Mouse (Mus musculus) kidney, postnatal 36 days (tissue): ENCODE data around the gene Dtx4.
A peak's percentile ranks its signal among the peaks of the same experiment; 100 is the strongest.
"Not testable (repeated sequence)": the region's sequence is repeated elsewhere in the genome, so short reads cannot be mapped to it uniquely, and the experiment has no call there.

Experiments used
- DNase-seq, 2 experiments: peaks; one replicate each; pipeline ENCODE4 v3.0.0; 2021 to 2022; ENCODE audit warnings: mixed read lengths in 2 of 2

Gene Dtx4

GRCm38 (mm10) chr19:12501370-12502347, at the start of gene Dtx4:
TSS of gene Dtx4 (minus strand) at chr19:12501454.
- peak; percentile 96 to 98 for DNase-seq

DNA sequence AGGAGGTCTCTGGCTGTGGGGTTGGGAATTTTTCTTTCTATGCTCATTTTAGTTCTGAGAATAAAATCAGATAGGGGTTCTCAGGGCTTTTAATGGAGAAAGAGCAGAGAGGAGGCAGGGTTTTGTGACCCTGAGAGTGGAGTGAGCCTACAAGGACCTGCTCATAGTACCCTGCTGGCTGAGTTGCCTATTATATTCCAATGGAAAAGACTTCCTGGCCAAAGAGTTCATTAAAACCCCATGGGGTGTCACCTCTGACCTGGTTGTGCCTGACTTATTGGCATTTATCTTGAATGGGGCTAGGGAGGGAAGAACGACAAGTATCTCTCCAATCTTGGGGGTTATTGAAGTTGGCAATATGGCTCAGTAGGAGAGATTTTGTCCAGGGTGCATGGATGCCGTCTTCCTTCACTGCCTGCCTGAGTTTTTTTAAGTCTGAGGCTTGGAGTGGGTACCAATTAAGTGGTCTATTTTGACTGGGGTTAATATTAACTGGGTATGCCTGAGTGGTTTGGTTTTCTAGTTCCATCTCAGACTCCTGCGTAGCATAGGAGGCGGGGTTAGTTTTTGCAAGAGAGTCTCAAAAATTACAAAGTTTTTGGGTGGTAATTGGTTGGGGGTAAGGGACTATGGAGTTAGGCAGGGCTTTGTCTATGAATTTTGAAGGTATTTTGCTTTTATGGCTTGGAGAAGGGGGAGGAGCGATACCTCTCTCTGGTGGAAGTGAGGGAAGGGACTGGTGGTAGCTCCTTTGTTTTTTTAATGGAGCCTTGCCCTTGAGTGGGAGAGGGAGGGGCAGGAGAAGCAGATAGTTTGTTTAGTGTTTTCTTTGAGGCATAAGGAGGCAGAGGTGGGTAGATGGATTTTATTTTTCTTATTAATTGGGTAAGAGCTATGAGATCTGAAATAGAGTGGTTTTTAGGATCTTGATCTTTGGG, 49.0 kb upstream of the Dtx4 start:
- DNase-seq = peak; percentile 40 to 42

DNA sequence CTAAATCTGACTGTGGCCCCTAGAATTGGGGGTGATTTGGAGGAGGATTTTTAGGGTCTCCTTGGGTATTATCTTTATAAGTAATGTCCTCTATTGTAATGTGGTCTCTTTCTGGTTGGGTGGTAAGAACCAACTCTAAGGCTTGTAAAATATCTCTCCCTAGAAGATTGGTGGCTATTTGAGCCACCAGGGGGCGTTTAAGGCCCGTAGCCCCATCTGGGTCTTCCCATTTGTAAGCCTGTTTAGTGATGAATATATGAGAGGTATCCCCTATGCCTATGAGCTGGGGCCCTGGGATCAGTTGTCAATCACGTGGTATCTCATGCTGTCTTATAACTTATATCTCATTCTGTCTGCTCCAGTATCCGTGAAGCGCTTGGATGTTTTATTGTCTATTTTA, 47.9 kb upstream of the Dtx4 start:
- DNase-seq = peak; percentile 7 to 68

GRCm38 (mm10) chr19:12545440-12545839, 44.2 kb upstream of the Dtx4 start, which contains the start of gene Fam111a:
TSS of gene Fam111a (plus strand) at chr19:12545740.
- not testable (repeated sequence) for DNase-seq

- DNase-seq = no peak
These were observed 40.4 kb upstream of the Dtx4 start for GRCm38 (mm10) chr19:12541644-12542043.

- DNase-seq = no peak
These were observed 39.5 kb upstream of the Dtx4 start for GRCm38 (mm10) chr19:12540727-12541126.

GRCm38 (mm10) chr19:12539975-12540374, 38.7 kb upstream of the Dtx4 start:
- no peak for DNase-seq

DNA sequence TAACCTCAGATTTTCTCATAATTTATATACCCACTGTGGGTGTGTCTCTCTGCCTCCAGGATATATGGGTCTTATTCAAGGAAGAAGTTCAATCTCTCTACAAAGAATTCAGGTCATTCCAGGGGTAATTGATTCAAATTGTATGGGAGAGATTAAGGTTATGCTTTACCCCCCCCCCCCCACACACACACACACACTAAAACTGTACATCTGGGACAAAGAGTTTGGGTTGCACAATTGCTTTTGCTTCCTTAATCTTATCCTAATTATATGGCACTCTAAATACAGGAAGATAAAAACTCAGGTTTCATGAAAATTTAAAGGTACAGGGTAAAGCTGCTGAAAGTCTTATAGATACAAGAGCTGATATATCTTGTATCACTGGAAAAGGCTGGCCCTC, 35.9 kb upstream of the Dtx4 start:
- DNase-seq = no peak

DNA sequence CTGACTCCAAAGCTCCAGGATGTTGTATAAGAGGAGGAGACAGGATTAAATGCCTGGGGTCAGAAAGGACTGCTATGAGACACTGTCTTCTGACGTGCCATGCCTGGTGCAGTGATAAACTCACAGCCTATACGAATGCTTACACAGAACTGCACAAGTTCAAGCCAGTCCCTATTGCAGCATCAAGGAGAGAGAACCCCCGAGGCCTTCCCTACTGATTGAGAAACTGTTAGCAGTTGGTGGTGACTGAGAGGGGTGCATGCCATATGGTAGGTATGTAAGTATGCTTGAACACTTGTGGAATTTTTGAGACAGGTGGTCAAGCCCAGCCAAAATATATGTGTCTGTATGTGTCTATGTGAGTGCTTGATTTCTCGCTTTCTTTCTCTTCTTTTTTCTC, 22.1 kb upstream of the Dtx4 start:
- DNase-seq = no peak

- no peak for DNase-seq
These were observed 17.3 kb upstream of the Dtx4 start for GRCm38 (mm10) chr19:12518541-12518890.

- DNase-seq = peak; percentile 66 to 69
These were observed 16.7 kb upstream of the Dtx4 start for GRCm38 (mm10) chr19:12517671-12518540.

- no peak for DNase-seq
These were observed 13.4 kb upstream of the Dtx4 start for GRCm38 (mm10) chr19:12514621-12515020.

GRCm38 (mm10) chr19:12502756-12503155, 1.5 kb upstream of the Dtx4 start:
- no peak for DNase-seq

- DNase-seq = peak in 1 of 2 experiments; percentile 64
These were observed 358 bp downstream of the Dtx4 start for GRCm38 (mm10) chr19:12500881-12501311.

- DNase-seq = peak in 1 of 2 experiments; percentile 40
These were observed 1.1 kb downstream of the Dtx4 start for GRCm38 (mm10) chr19:12500124-12500523.

DNA sequence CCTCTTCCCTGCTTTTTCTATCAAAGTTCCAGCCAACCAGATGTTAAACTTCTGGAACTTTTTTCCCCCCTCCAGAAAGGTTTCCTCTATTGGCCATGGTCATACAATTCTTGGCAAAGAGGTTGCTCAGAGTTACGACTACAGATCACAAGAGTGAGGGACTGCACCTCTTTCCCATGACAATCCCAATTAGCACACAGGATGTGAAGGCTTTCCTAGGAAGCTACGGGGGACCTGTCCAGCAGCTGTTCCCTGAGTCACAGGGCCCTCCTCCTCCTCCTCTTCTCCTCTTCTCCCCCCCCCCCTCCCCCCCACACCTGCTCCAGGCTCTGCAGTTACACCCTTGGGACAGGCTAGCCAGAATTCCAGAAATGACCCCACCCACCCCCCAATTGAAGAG, 1.8 kb downstream of the Dtx4 start:
- DNase-seq = no peak

DNA sequence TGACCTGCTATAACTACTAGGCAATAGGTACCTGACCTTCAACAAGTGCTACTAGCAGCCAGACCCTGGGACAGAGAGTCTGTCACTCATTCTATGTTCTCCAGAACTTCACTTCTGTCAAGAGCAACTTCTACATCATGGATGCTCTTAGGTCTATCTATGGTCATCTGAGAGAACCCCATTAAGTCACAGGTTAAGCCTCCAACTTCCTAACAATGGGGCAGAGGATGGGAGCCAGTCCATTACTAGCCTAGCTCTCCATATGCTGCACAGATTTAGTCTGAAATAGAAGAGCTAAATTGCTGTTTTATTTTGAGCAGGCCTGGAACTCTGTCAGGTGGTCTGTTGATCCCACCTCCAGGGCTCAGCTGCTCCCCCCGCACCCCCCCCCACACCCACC, 2.3 kb downstream of the Dtx4 start:
- DNase-seq = no peak

- DNase-seq = no peak
These were observed 2.9 kb downstream of the Dtx4 start for GRCm38 (mm10) chr19:12498321-12498720.

DNA sequence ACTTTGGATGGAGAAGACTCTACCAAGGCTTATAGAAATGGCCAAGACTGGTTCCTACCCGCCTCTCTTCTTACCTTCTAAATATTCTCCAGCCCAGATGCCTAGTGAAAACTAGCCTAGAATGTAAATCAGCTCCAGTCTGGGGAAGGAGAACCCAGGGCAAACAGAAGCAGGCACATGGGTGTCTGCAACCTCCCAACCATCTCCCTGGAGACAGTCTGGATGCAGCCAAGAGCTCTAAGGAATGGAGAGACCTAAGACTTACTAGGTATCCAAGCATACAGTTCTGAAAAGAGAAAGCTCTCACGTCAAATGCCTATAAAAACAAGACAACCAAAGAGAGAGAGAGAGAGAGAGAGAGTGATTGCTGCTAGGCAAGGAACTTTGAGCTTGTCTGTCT, 3.3 kb downstream of the Dtx4 start:
- DNase-seq = no peak

- DNase-seq = no peak
These were observed 5.0 kb downstream of the Dtx4 start for GRCm38 (mm10) chr19:12496241-12496640.

- DNase-seq = no peak
These were observed 6.2 kb downstream of the Dtx4 start for GRCm38 (mm10) chr19:12494972-12495535.

DNA sequence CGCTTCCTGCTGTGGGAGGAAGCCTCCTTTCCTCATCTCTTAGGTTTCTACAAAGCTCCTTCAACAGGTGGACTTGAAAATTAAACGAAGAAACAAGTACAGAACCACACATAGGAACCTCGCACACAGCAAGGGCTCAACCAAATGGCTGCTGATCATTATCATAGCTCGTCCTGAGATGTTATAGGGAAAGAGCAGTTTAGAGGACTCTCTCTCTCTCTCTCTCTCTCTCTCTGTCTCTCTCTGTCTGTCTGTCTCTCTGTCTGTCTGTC, 7.1 kb downstream of the Dtx4 start:
- DNase-seq = no peak
